Mouse (Mus musculus) retina, postnatal 1 day (tissue): ENCODE results near the gene Hist4h4.

Experiments
- DNase-seq: peaks from one replicate; pipeline ENCODE4 v3.0.0-alpha.2; 2012

The Hist4h4 gene

GRCm38 (mm10) chr6:136781377-136781986 lies 22.7 kb downstream of the Hist4h4 start, which contains the start of gene Gucy2c:
TSS of gene Gucy2c (minus strand) at chr6:136781765.
- no peak for DNase-seq

GRCm38 (mm10) chr6:136776392-136776791 lies 27.8 kb downstream of the Hist4h4 start:
- DNase-seq = no peak

- DNase-seq = no peak
Observed at GRCm38 (mm10) chr6:136769859-136770258, 34.4 kb downstream of the Hist4h4 start.

GRCm38 (mm10) chr6:136769143-136769542 lies 35.1 kb downstream of the Hist4h4 start:
- DNase-seq = no peak

GRCm38 (mm10) chr6:136763912-136764311 lies 40.3 kb downstream of the Hist4h4 start:
- DNase-seq = no peak
